ENCODE assay signal across 12 mouse cellular contexts in the genomic region with DNA sequence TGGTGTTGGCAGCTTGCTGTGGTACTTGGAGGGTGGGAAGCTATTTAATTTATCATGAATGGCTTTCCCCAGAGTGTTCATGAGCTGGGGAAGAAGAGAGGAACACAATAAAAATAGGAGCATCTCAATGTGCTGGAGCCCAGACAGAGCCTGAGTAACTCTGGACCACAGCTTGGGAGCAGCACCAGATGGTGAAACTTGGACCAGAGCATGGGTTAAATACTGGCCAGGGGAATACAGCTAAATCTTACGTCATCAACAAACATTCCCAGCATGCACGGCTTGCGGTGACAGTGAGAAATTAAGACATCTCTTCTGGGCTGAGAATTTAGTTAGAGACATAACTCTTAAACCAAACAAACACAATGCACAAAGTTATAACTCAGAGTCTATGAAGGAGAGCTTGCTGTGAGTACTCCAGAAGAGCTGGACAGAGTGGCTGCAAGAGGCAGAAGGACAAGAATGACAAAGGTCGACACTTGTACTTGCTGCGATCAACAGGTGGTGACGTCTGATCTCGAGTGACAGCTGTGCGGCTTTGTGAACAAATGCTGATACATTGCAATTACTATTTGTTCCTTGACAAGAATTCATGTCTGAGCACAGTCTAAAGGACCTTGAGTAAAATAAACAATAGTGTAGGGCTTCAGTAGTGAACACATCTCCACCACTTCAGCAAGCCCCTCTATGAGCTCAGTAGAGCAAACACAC.
DNase-seq lines count a peak whose midpoint lies in the region; ATAC-seq and TF ChIP-seq lines count a peak whose summit lies in the region.
"Had no signal": no experiment of that assay in that cellular context is flagged by ENCODE, and none has a peak within 500 bp of the region (broad histone marks: within the 10 kb centered on the region; RNA-seq: fewer than 3 reads in every experiment).

No protein-coding gene starts in this region.

- H3K4me1 ChIP-seq in heart, adult 2 months (ENCODE audit: control insufficient read depth, insufficient read depth, low read length), result no peaks in the 10 kb centered on the region; the same call in 1 of the 2 replicates
- H3K4me1 ChIP-seq in heart, embryonic 10.5 days, result peaks cover 10% of the 10 kb centered on the region; the same call in 1 of the 2 replicates
- no peaks in the 10 kb centered on the region for H3K4me1 ChIP-seq in stomach, embryonic 16.5 days (ENCODE audit: control insufficient read depth, insufficient read depth, low read length)
- no peaks in the 10 kb centered on the region for H3K4me1 ChIP-seq in stomach, postnatal 0 days (replicated peaks; ENCODE audit: control insufficient read depth, insufficient read depth)
- H3K4me1 ChIP-seq: liver, embryonic 13.5 days; neural tube, embryonic 15.5 days had no signal

- peak; percentile 31 to 62 for DNase-seq in heart, adult 2 months
- no peak for DNase-seq in heart, embryonic 10.5 days (ENCODE audit: low spot score)
- DNase-seq in stomach, postnatal 0 days (ENCODE audit: low spot score), result no peak
- DNase-seq in gastrocnemius, adult 8-10 months (ENCODE audit: low spot score in 2 of 2), result peak; percentile 9 to 18
- peak; percentile 38 for DNase-seq in testis, postnatal 14 days (ENCODE audit: low spot score)
- no peak for DNase-seq in right cerebral cortex, postnatal 10 days (ENCODE audit: low spot score in 2 of 2)
- DNase-seq: kidney, adult 2 months; liver, embryonic 13.5 days had no signal

- ATAC-seq in stomach, embryonic 16.5 days (ENCODE audit: insufficient read depth, low FRiP score), result 0 out of 2 replicates have a peak, but pooled peaks have one; percentile 47
- ATAC-seq in stomach, postnatal 0 days (ENCODE audit: low FRiP score, low TSS enrichment), result no peak
- no peak for ATAC-seq in inflammation-experienced regulatory T-cells, adult 6 months
- ATAC-seq: Patski had no signal

- H3K4me3 ChIP-seq in heart, adult 2 months, result no peak overlapping the region
- no peak overlapping the region for H3K4me3 ChIP-seq in heart, embryonic 10.5 days
- no peak overlapping the region for H3K4me3 ChIP-seq in stomach, embryonic 16.5 days (replicated peaks; ENCODE audit: low read length)
- no peak overlapping the region for H3K4me3 ChIP-seq in stomach, postnatal 0 days (ENCODE audit: low read depth, low read length)
- H3K4me3 ChIP-seq: liver, embryonic 13.5 days; neural tube, embryonic 15.5 days had no signal

- intact Hi-C loops in heart, adult 2 months (cut with DNase I), result no loop called here

- no peak overlapping the region for H3K9ac ChIP-seq in heart, adult 2 months (ENCODE audit: low read depth, low read length)
- H3K9ac ChIP-seq in stomach, embryonic 16.5 days (ENCODE audit: low read length), result no peak overlapping the region
- H3K9ac ChIP-seq in stomach, postnatal 0 days (ENCODE audit: low read length), result no peak overlapping the region
- H3K9ac ChIP-seq: liver, embryonic 13.5 days; neural tube, embryonic 15.5 days had no signal

- H3K27me3 ChIP-seq in heart, adult 2 months (ENCODE audit: control insufficient read depth, insufficient read depth, low read length), result no peaks in the 10 kb centered on the region
- H3K27me3 ChIP-seq in heart, embryonic 10.5 days (ENCODE audit: insufficient read depth, poor library complexity, severe bottlenecking), result no peaks in the 10 kb centered on the region
- H3K27me3 ChIP-seq in stomach, embryonic 16.5 days (ENCODE audit: control insufficient read depth, insufficient read depth, low read length), result no peaks in the 10 kb centered on the region
- H3K27me3 ChIP-seq in stomach, postnatal 0 days (ENCODE audit: control insufficient read depth, insufficient read depth, low read length), result no peaks in the 10 kb centered on the region
- H3K27me3 ChIP-seq: liver, embryonic 13.5 days; neural tube, embryonic 15.5 days; Patski had no signal

- H3K79me2 ChIP-seq in heart, adult 2 months (replicated peaks; ENCODE audit: control insufficient read depth, insufficient read depth, low read length), result no peaks in the 10 kb centered on the region

- no peak overlapping the region for H3K4me2 ChIP-seq in stomach, embryonic 16.5 days (ENCODE audit: low read depth, low read length)
- H3K4me2 ChIP-seq in stomach, postnatal 0 days (replicated peaks; ENCODE audit: low read depth), result no peak overlapping the region
- H3K4me2 ChIP-seq: liver, embryonic 13.5 days; neural tube, embryonic 15.5 days had no signal

- no peak for TF ChIP-seq EP300 in heart, adult 2 months (IDR thresholded peaks at IDR 0.05; ENCODE audit: insufficient read depth, low read depth, low read length)
- TF ChIP-seq EP300 in stomach, postnatal 0 days (optimal IDR thresholded peaks at IDR 0.05), result no peak

- TF ChIP-seq CTCF in heart, adult 2 months (IDR thresholded peaks at IDR 0.05), result no peak
- TF ChIP-seq CTCF in stomach, postnatal 0 days (IDR thresholded peaks at IDR 0.05; ENCODE audit: low read depth), result no peak

- WGBS in heart, adult 2 months, result 54% methylated on average over 8 of the region's 8 CpGs
- 69% methylated on average over 8 of the region's 8 CpGs for WGBS in heart, embryonic 10.5 days
- WGBS in stomach, embryonic 16.5 days, result 54% methylated on average over 8 of the region's 8 CpGs
- WGBS in stomach, postnatal 0 days, result 51% methylated on average over 8 of the region's 8 CpGs

- no peak for TF ChIP-seq POLR2A in heart, adult 2 months (IDR thresholded peaks at IDR 0.05; ENCODE audit: insufficient read depth, low read depth, low read length)

- no peaks in the 10 kb centered on the region for H3K9me3 ChIP-seq in heart, embryonic 10.5 days
- H3K9me3 ChIP-seq in stomach, embryonic 16.5 days (replicated peaks; ENCODE audit: control insufficient read depth, low read length), result no peaks in the 10 kb centered on the region
- H3K9me3 ChIP-seq in stomach, postnatal 0 days (ENCODE audit: control insufficient read depth, low read length), result no peaks in the 10 kb centered on the region
- H3K9me3 ChIP-seq: liver, embryonic 13.5 days; neural tube, embryonic 15.5 days had no signal

- H3K27ac ChIP-seq in heart, adult 2 months, result no peak overlapping the region
- no peak overlapping the region for H3K27ac ChIP-seq in heart, embryonic 10.5 days
- no peak overlapping the region for H3K27ac ChIP-seq in stomach, embryonic 16.5 days (ENCODE audit: low read length)
- H3K27ac ChIP-seq in stomach, postnatal 0 days (replicated peaks), result no peak overlapping the region
- H3K27ac ChIP-seq: liver, embryonic 13.5 days; neural tube, embryonic 15.5 days had no signal

- H3K36me3 ChIP-seq in heart, adult 2 months (ENCODE audit: control insufficient read depth, insufficient read depth, low read length), result no peaks in the 10 kb centered on the region
- H3K36me3 ChIP-seq in heart, embryonic 10.5 days, result no peaks in the 10 kb centered on the region
- H3K36me3 ChIP-seq in stomach, embryonic 16.5 days (ENCODE audit: control insufficient read depth, insufficient read depth, low read length), result no peaks in the 10 kb centered on the region
- no peaks in the 10 kb centered on the region for H3K36me3 ChIP-seq in stomach, postnatal 0 days (ENCODE audit: control insufficient read depth, insufficient read depth, low read length)
- H3K36me3 ChIP-seq: liver, embryonic 13.5 days; neural tube, embryonic 15.5 days had no signal

Comparison
In these comparisons a context has a peak if more than half of its experiments do, and no peak if none do; other contexts are left out.
1. DNase-seq: peak in heart, adult 2 months (2 of 2), gastrocnemius, adult 8-10 months (2 of 2) and testis, postnatal 14 days (single experiment); none in heart, embryonic 10.5 days (single experiment), stomach, postnatal 0 days (single experiment) and right cerebral cortex, postnatal 10 days (0 of 2).